Mouse (Mus musculus): ENCODE measurements around the gene Fxyd3.

- TF ChIP-seq EP300 (IDR thresholded peaks at IDR 0.05; ENCODE audit: insufficient read depth, low read depth, low read length) (no peak), POLR2A (IDR thresholded peaks at IDR 0.05; ENCODE audit: insufficient read depth, low read depth, low read length) (no peak), CTCF (IDR thresholded peaks at IDR 0.05) (no peak)
Observed at GRCm38 (mm10) chr7:31057071-31057470, 19.4 kb downstream of the Fxyd3 start, which contains the start of gene Fxyd1.

Measured in heart, adult 2 months (tissue).